Mouse (Mus musculus): Measurements from ENCODE around the gene Hpse2.
A peak's percentile ranks its signal among the peaks of the same experiment; 100 is the strongest.
"Not testable (repeated sequence)": the region's sequence is repeated elsewhere in the genome, so short reads cannot be mapped to it uniquely, and the experiment has no call there.

The Hpse2 gene

GRCm38 (mm10) chr19:43386041-43386952 is 1.9 kb downstream of the Hpse2 start:
- H3K27me3 ChIP-seq (ENCODE audit: insufficient read depth, low read length), result peaks cover 67% of the 10 kb centered on the region
- peak overlapping the region; percentile 62 for H3K4me3 ChIP-seq (replicated peaks; ENCODE audit: low read length)

GRCm38 (mm10) chr19:43385451-43385850 is 2.7 kb downstream of the Hpse2 start:
- Histone ChIP-seq H3K4me3 (replicated peaks; ENCODE audit: low read length) (peak overlapping the region; percentile 67), H3K36me3 (ENCODE audit: insufficient read depth, low read length) (no peaks in the 10 kb centered on the region), H3K9me3 (ENCODE audit: low read length) (no peaks in the 10 kb centered on the region), H3K27me3 (ENCODE audit: insufficient read depth, low read length) (peaks cover 64% of the 10 kb centered on the region), H3K4me1 (replicated peaks; ENCODE audit: low read depth, low read length) (peaks cover 39% of the 10 kb centered on the region)
- no peak for TF ChIP-seq POU5F1 (IDR thresholded peaks at IDR 0.05; ENCODE audit: borderline replicate concordance, low read length)
- TF ChIP-seq NANOG (IDR thresholded peaks at IDR 0.05; ENCODE audit: borderline replicate concordance, low read length), result no peak
- no peak for TF ChIP-seq CTCF (conservative IDR thresholded peaks at IDR 0.05; ENCODE audit: low read length)

More at GRCm38 (mm10) chr19:43386041-43386952, 1.9 kb downstream of the Hpse2 start:
- no peaks in the 10 kb centered on the region for H3K36me3 ChIP-seq (ENCODE audit: insufficient read depth, low read length)
- H3K9me3 ChIP-seq (ENCODE audit: low read length), result no peaks in the 10 kb centered on the region
- TF ChIP-seq NANOG (IDR thresholded peaks at IDR 0.05; ENCODE audit: borderline replicate concordance, low read length), result no peak
- TF ChIP-seq CTCF (conservative IDR thresholded peaks at IDR 0.05; ENCODE audit: low read length), result no peak
- no peak for TF ChIP-seq POU5F1 (IDR thresholded peaks at IDR 0.05; ENCODE audit: borderline replicate concordance, low read length)
- H3K4me1 ChIP-seq (replicated peaks; ENCODE audit: low read depth, low read length), result peaks cover 39% of the 10 kb centered on the region

GRCm38 (mm10) chr19:43384978-43385431 is 3.1 kb downstream of the Hpse2 start:
- no peak for TF ChIP-seq POU5F1 (IDR thresholded peaks at IDR 0.05; ENCODE audit: borderline replicate concordance, low read length)
- TF ChIP-seq CTCF (conservative IDR thresholded peaks at IDR 0.05; ENCODE audit: low read length), result no peak
- no peak for TF ChIP-seq NANOG (IDR thresholded peaks at IDR 0.05; ENCODE audit: borderline replicate concordance, low read length)

GRCm38 (mm10) chr19:43384346-43384977 is 3.7 kb downstream of the Hpse2 start:
- H3K9me3 ChIP-seq (ENCODE audit: low read length), result no peaks in the 10 kb centered on the region
- H3K36me3 ChIP-seq (ENCODE audit: insufficient read depth, low read length), result no peaks in the 10 kb centered on the region
- peaks cover 39% of the 10 kb centered on the region for H3K4me1 ChIP-seq (replicated peaks; ENCODE audit: low read depth, low read length)
- H3K4me3 ChIP-seq (replicated peaks; ENCODE audit: low read length), result peak overlapping the region; percentile 67
- TF ChIP-seq POU5F1 (IDR thresholded peaks at IDR 0.05; ENCODE audit: borderline replicate concordance, low read length), result no peak
- TF ChIP-seq CTCF (conservative IDR thresholded peaks at IDR 0.05; ENCODE audit: low read length), result no peak
- no peak for TF ChIP-seq NANOG (IDR thresholded peaks at IDR 0.05; ENCODE audit: borderline replicate concordance, low read length)
- peaks cover 60% of the 10 kb centered on the region for H3K27me3 ChIP-seq (ENCODE audit: insufficient read depth, low read length)

More at GRCm38 (mm10) chr19:43384978-43385431, 3.1 kb downstream of the Hpse2 start:
- H3K27me3 ChIP-seq (ENCODE audit: insufficient read depth, low read length), result peaks cover 64% of the 10 kb centered on the region
- peaks cover 39% of the 10 kb centered on the region for H3K4me1 ChIP-seq (replicated peaks; ENCODE audit: low read depth, low read length)
- peak overlapping the region; percentile 67 for H3K4me3 ChIP-seq (replicated peaks; ENCODE audit: low read length)
- H3K36me3 ChIP-seq (ENCODE audit: insufficient read depth, low read length), result no peaks in the 10 kb centered on the region
- H3K9me3 ChIP-seq (ENCODE audit: low read length), result no peaks in the 10 kb centered on the region

- TF ChIP-seq POU5F1 (IDR thresholded peaks at IDR 0.05; ENCODE audit: borderline replicate concordance, low read length) (no peak), NANOG (IDR thresholded peaks at IDR 0.05; ENCODE audit: borderline replicate concordance, low read length) (no peak), CTCF (conservative IDR thresholded peaks at IDR 0.05; ENCODE audit: low read length) (no peak)
- Histone ChIP-seq H3K4me1 (replicated peaks; ENCODE audit: low read depth, low read length) (no peaks in the 10 kb centered on the region), H3K4me3 (replicated peaks; ENCODE audit: low read length) (no peak overlapping the region), H3K27me3 (ENCODE audit: insufficient read depth, low read length) (no peaks in the 10 kb centered on the region), H3K9me3 (ENCODE audit: low read length) (no peaks in the 10 kb centered on the region), H3K36me3 (ENCODE audit: insufficient read depth, low read length) (no peaks in the 10 kb centered on the region)
Measured at GRCm38 (mm10) chr19:43358830-43359229, 29.3 kb downstream of the Hpse2 start.

GRCm38 (mm10) chr19:43311125-43311524 is 77.0 kb downstream of the Hpse2 start:
- no peak overlapping the region for H3K4me3 ChIP-seq (replicated peaks; ENCODE audit: low read length)
- TF ChIP-seq NANOG (IDR thresholded peaks at IDR 0.05; ENCODE audit: borderline replicate concordance, low read length), result no peak
- TF ChIP-seq POU5F1 (IDR thresholded peaks at IDR 0.05; ENCODE audit: borderline replicate concordance, low read length), result no peak
- TF ChIP-seq CTCF (conservative IDR thresholded peaks at IDR 0.05; ENCODE audit: low read length), result peak; percentile 27
- H3K36me3 ChIP-seq (ENCODE audit: insufficient read depth, low read length), result no peaks in the 10 kb centered on the region
- H3K9me3 ChIP-seq (ENCODE audit: low read length), result peaks cover 7% of the 10 kb centered on the region
- H3K4me1 ChIP-seq (replicated peaks; ENCODE audit: low read depth, low read length), result no peaks in the 10 kb centered on the region
- no peaks in the 10 kb centered on the region for H3K27me3 ChIP-seq (ENCODE audit: insufficient read depth, low read length)

GRCm38 (mm10) chr19:43306756-43307155 is 81.4 kb downstream of the Hpse2 start:
- Histone ChIP-seq H3K36me3 (ENCODE audit: insufficient read depth, low read length) (no peaks in the 10 kb centered on the region), H3K4me3 (replicated peaks; ENCODE audit: low read length) (no peak overlapping the region), H3K27me3 (ENCODE audit: insufficient read depth, low read length) (no peaks in the 10 kb centered on the region), H3K9me3 (ENCODE audit: low read length) (peaks cover 15% of the 10 kb centered on the region), H3K4me1 (replicated peaks; ENCODE audit: low read depth, low read length) (no peaks in the 10 kb centered on the region)
- TF ChIP-seq NANOG (IDR thresholded peaks at IDR 0.05; ENCODE audit: borderline replicate concordance, low read length), result no peak
- TF ChIP-seq CTCF (conservative IDR thresholded peaks at IDR 0.05; ENCODE audit: low read length), result 0 out of 2 replicates have a peak, but pooled peaks have one; percentile 18
- no peak for TF ChIP-seq POU5F1 (IDR thresholded peaks at IDR 0.05; ENCODE audit: borderline replicate concordance, low read length)

- not testable (repeated sequence) for H3K27me3 ChIP-seq (ENCODE audit: insufficient read depth, low read length); H3K36me3 ChIP-seq (ENCODE audit: insufficient read depth, low read length); H3K4me1 ChIP-seq (replicated peaks; ENCODE audit: low read depth, low read length); H3K9me3 ChIP-seq (ENCODE audit: low read length); H3K4me3 ChIP-seq (replicated peaks; ENCODE audit: low read length)
Measured at GRCm38 (mm10) chr19:43281336-43281735, 106.8 kb downstream of the Hpse2 start.

All from E14TG2a.4 (cell line).